Mouse (Mus musculus) liver, postnatal 0 days (tissue): ENCODE measurements around the gene Rsph9.

ENCODE experiments used
- CTCF ChIP-seq: sonication (generic); IDR thresholded peaks from 2 replicates; pipeline ENCODE4 v1.5.1; 2016; ENCODE audit warnings: antibody characterized with exemption, low read depth
- EP300 ChIP-seq: IDR thresholded peaks from 2 replicates; pipeline ENCODE4 v1.6.1; 2016; ENCODE audit warnings: antibody characterized with exemption, low read depth, mild to moderate bottlenecking

DNA sequence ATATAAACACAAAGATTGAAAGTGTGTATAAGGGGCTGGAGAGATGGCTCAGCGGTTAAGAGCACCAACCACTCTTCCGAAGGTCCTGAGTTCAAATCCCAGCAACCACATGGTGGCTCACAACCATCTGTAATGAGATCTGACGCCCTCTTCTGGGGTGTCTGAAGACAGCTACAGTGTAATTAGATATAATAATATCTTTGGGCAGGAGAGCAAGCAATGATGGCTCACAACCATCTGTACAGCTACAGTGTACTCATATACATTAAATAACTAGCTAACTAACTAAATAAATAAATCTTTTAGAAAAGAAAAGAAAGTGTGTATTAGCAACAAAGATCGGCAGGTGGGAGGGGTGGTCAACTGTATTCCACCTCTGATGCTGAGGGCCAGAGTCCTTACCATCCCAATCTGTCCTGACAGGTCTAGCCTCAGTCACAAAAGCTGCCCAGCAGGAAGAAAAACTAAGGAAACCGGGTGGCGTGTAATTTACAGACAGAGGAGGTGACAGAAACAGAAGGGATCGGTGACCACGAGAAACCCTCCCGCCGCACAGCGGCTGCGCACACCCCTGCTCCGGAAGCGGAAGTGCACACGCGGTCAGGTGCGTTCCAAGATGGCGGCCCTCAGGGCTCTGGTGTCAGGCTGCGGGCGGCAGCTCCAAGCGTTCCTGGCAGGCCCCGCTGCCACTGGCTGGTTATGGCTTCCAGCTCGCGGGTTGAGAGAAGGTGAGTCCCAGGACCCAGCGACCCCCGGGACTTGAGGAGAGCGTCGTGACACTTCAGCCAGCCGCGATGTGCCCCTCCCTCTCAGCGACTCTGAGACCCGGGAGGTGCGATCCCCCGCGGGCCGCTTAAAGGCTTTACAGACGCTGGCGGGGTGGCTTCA lies 33.4 kb downstream of the Rsph9 start, which contains the start of gene Mrps18a:
- TF ChIP-seq CTCF = no peak
- TF ChIP-seq EP300 = no peak
